Mouse (Mus musculus) megakaryocyte-erythroid progenitor cell, adult 5 weeks (primary cell): Measurements from ENCODE around the gene Itgax. TPM values are rescaled to one million over a fixed set of nuclear protein-coding genes. Genes with fewer than 3 reads are reported as not detected.

Source experiments
- polyA plus RNA-seq: library from polyadenylated mRNA; stranded (reverse); fragments of >175 nt; gene quantifications from 2 replicates; pipeline ENCODE4 v1.2.3, GENCODE M21; 2012

Itgax gene
- 1.9 and 2.5 TPM in 2 replicates for polyA plus RNA-seq

DNA sequence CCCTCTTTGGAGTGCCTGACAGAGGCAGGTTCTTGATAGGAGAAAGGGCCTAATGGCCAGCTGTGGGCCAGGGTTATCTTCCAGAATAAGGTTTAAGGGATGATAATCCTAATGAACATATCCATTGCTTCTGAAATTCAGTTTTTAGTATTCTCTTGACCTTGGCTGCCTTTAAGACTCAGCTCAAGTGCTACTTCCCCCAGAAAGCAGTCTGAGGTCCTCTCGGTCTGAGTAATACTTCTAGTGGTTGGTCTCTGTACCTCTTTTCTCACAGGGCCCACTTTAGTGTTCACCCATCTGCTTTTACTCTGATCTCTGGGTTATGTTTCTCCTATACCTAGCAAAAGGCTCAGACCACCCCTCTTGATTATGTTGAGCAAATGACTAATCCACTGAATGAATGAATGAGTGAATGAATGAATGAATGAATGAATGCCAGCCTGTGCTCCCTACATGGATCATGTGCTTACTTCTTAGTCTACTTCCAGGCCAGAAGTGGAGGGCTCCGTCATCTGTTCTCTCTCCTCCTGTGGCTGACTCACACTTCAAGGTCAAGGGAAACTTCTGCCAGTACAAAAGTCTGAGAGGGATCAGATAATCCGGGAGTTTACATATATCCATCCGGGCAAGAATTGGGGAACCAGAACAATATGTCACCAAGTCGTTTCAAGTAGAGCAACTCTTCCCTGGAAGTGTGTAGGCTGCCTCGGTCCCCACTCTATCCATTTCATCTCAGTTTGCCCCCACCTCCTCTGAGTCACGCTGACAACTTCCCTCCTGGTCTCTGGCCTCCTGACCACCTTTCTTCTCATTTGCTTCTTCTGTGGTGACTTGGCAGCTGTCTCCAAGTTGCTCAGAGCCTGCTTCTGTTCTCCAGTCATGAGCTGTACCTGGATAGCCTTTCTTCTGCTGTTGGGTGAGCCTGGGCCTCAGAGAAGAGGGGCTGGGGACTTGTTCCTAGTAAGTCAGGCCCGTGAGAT lies at the start of gene Itgax:
Itgax (plus strand) TSS at position 807 of the 980 bp plus-strand sequence.

DNA sequence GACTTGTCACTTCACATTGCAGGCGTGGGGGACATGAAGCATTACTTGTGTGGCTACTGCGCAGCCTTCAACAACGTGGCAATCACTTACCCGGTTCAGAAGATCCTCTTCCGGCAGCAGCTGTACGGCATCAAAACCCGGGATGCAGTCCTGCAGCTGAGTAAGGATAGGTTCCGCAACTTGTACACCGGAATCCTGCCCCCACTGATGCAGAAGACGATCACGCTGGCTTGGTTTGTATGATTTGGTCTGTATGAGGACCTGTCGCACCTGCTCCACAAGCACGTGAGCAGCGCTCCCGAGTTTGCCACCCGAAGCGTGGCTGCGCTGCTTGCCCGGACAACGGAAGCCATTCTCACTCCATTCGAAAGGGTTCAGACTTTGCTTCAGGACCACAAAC lies 24.7 kb downstream of the Itgax start, which contains the start of gene Itgad:
Itgad (plus strand) TSS at position 301 of the 400 bp plus-strand sequence.

Other genes starting within 250 kb of the Itgax start
- 1.1 and 1.2 TPM in 2 replicates for gene Prss53, start 238.6 kb upstream of the Itgax start, polyA plus RNA-seq
- gene Gm21974, start 234.1 kb upstream of the Itgax start, polyA plus RNA-seq: not detected in 2 replicates
- gene Vkorc1, start 233.9 kb upstream of the Itgax start, polyA plus RNA-seq: 27.6 and 36.5 TPM in 2 replicates
- gene Bckdk, start 225.5 kb upstream of the Itgax start, polyA plus RNA-seq: 187 and 224 TPM in 2 replicates
- gene Kat8, start 217.0 kb upstream of the Itgax start, polyA plus RNA-seq: 5.7 and 7.0 TPM in 2 replicates
- gene Prss8, start 199.4 kb upstream of the Itgax start, polyA plus RNA-seq: 0.06 TPM in 1 of 2 replicates, not detected in the other
- gene Prss36, start 182.8 kb upstream of the Itgax start, polyA plus RNA-seq: 6.6 and 6.7 TPM in 2 replicates
- gene Fus, start 162.1 kb upstream of the Itgax start, polyA plus RNA-seq: 438 and 762 TPM in 2 replicates
- 17.0 and 20.0 TPM in 2 replicates for gene Pycard, start 135.7 kb upstream of the Itgax start, polyA plus RNA-seq
- gene Trim72, start 125.6 kb upstream of the Itgax start, polyA plus RNA-seq: 0.13 and 1.0 TPM in 2 replicates
- 11.0 and 16.3 TPM in 2 replicates for gene Itgam, start 66.9 kb upstream of the Itgax start, polyA plus RNA-seq
- gene Gm49368, start 66.9 kb upstream of the Itgax start, polyA plus RNA-seq: 0.93 TPM in 1 of 2 replicates, not detected in the other
- gene Itgad, start 24.8 kb downstream of the Itgax start, polyA plus RNA-seq: 0.31 TPM in 2 replicates
- gene Cox6a2, start 76.8 kb downstream of the Itgax start, polyA plus RNA-seq: 8.9 and 12.8 TPM in 2 replicates
- 47.3 and 53.7 TPM in 2 replicates for gene Armc5, start 107.8 kb downstream of the Itgax start, polyA plus RNA-seq
- gene 9130023H24Rik, start 108.5 kb downstream of the Itgax start, polyA plus RNA-seq: 0.54 and 0.72 TPM in 2 replicates
- 0.61 and 0.67 TPM in 2 replicates for gene Tgfb1i1, start 117.3 kb downstream of the Itgax start, polyA plus RNA-seq
- gene Slc5a2, start 136.1 kb downstream of the Itgax start, polyA plus RNA-seq: 0.61 and 0.62 TPM in 2 replicates
- 42.7 and 45.3 TPM in 2 replicates for gene BC017158, start 168.6 kb downstream of the Itgax start, polyA plus RNA-seq